Mouse (Mus musculus) embryonic fibroblast, embryonic 13.5 days (primary cell): ENCODE data around the gene Rnf44. TPM values are rescaled to one million over a fixed set of nuclear protein-coding genes. Genes with fewer than 3 reads are reported as not detected.

ENCODE experiments used
- H3K27ac ChIP-seq: 2 replicates; pipeline ENCODE4 v1.5.1; 2012; ENCODE audit warnings: low read length, control low read depth, inconsistent platforms; ENCODE audit not compliant: insufficient read depth
- H3K4me1 ChIP-seq: 2 replicates; pipeline ENCODE4 v1.6.1; 2011; ENCODE audit warnings: low read length; ENCODE audit not compliant: control insufficient read depth, insufficient read depth
- H3K4me3 ChIP-seq: 2 replicates; pipeline ENCODE4 v1.5.1; 2011; ENCODE audit warnings: mild to moderate bottlenecking, control low read depth, low read length; ENCODE audit not compliant: insufficient read depth
- CTCF ChIP-seq: IDR thresholded peaks from 2 replicates; pipeline ENCODE4 v1.5.1; 2011; ENCODE audit warnings: mild to moderate bottlenecking, control low read depth, low read length, moderate library complexity, borderline replicate concordance; ENCODE audit not compliant: insufficient read depth
- POLR2A ChIP-seq: IDR thresholded peaks from 2 replicates; pipeline ENCODE4 v1.6.1; 2011; ENCODE audit warnings: low read depth, mild to moderate bottlenecking, control low read depth, low read length, moderate library complexity
- polyA plus RNA-seq: library from polyadenylated mRNA; stranded (reverse); fragments of >200 nt; gene quantifications from 2 replicates; pipeline ENCODE4 v1.2.4, GENCODE M21; 2011; ENCODE audit warnings: low read depth; ENCODE audit not compliant: missing spikeins, insufficient read length

Rnf44 gene
- polyA plus RNA-seq, 1 experiment, result 39.2 TPM

GRCm38 (mm10) chr13:54704890-54705289 is 11.2 kb upstream of the Rnf44 start:
- Histone ChIP-seq H3K27ac (no peak overlapping the region), H3K4me3 (no peak overlapping the region), H3K4me1 (no peaks in the 10 kb centered on the region)
- TF ChIP-seq POLR2A, result no peak
- TF ChIP-seq CTCF, result no peak

DNA sequence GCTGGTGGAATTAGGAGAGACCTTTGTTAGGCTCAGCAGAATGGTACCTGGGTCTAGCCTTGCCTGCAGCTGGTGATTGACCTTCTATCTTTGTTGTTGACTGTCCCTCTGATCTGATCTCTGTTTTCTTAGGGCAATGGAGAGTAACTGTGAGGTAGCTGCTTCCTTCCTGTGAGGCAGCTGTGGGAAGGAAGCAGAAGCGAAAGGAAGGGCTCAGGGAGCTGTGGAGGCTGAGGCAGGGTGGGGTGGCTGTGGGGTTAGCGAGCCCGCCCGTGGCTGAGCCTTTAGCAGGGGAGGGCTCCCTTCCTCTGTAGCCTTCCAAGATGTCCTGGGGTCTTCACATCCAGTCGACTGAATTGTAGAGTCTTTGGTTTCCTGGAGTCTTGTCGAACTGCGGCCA is 8.8 kb upstream of the Rnf44 start:
- TF ChIP-seq CTCF (no peak), POLR2A (no peak)
- no peak overlapping the region for H3K4me3 ChIP-seq

GRCm38 (mm10) chr13:54701243-54701642 is 7.5 kb upstream of the Rnf44 start, which contains the start of gene Cdhr2:
Gene Cdhr2 (plus strand): TSS chr13:54701461.
- H3K27ac ChIP-seq, result no peak within 1 kb of the TSS
- no peaks in the 10 kb centered on the region for H3K4me1 ChIP-seq
- TF ChIP-seq POLR2A, result no peak
- TF ChIP-seq CTCF, result no peak
- no peak within 1 kb of the TSS for H3K4me3 ChIP-seq

More for the DNA sequence above, 8.8 kb upstream of the Rnf44 start:
- Histone ChIP-seq H3K4me1 (no peaks in the 10 kb centered on the region), H3K27ac (no peak overlapping the region)

GRCm38 (mm10) chr13:54695479-54696230 is 1.9 kb upstream of the Rnf44 start:
- no peak overlapping the region for H3K27ac ChIP-seq
- peaks cover 10% of the 10 kb centered on the region for H3K4me1 ChIP-seq
- no peak for TF ChIP-seq CTCF
- no peak overlapping the region for H3K4me3 ChIP-seq

- peak overlapping the region; percentile 67 for H3K4me3 ChIP-seq
- no peak for TF ChIP-seq CTCF
- TF ChIP-seq POLR2A, result peak; percentile 40; the same call in 1 of the 2 replicates
- peak overlapping the region; percentile 98 for H3K27ac ChIP-seq
- peaks cover 10% of the 10 kb centered on the region for H3K4me1 ChIP-seq
Observed at GRCm38 (mm10) chr13:54694348-54695060, 797 bp upstream of the Rnf44 start.

GRCm38 (mm10) chr13:54692711-54693557 is 773 bp downstream of the Rnf44 start:
- no peak for TF ChIP-seq POLR2A
- TF ChIP-seq CTCF, result no peak
- Histone ChIP-seq H3K4me1 (peaks cover 10% of the 10 kb centered on the region), H3K4me3 (peak overlapping the region; percentile 100), H3K27ac (peak overlapping the region; percentile 83)

DNA sequence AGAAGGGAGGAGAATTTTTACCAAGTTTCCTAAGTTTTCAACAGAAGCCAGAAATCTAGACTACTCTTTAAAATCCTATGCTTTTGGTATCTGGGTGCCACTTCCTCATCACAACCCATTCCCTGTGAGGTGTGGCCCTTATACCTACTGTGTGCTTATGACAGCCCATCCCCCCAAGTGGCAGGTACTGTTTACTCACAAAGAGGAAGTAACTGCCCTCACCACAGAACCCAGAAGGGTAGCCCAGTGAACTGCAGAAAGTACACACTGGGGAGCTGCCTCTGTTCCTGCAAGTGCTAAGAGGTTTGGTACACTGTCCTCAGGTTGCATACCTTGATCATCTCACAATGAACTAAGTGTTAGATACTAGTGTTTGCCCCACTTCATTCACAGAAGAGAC is 2.0 kb downstream of the Rnf44 start:
- TF ChIP-seq POLR2A, result no peak
- no peak for TF ChIP-seq CTCF
- Histone ChIP-seq H3K4me3 (peak overlapping the region; percentile 100; the same call in 1 of the 2 replicates), H3K27ac (no peak overlapping the region), H3K4me1 (peaks cover 10% of the 10 kb centered on the region)

- Histone ChIP-seq H3K27ac (no peak overlapping the region), H3K4me1 (peaks cover 10% of the 10 kb centered on the region), H3K4me3 (no peak overlapping the region)
- TF ChIP-seq POLR2A, result no peak
- no peak for TF ChIP-seq CTCF
Observed at GRCm38 (mm10) chr13:54690151-54690740, 3.5 kb downstream of the Rnf44 start.

GRCm38 (mm10) chr13:54687575-54688424 is 5.9 kb downstream of the Rnf44 start:
- Histone ChIP-seq H3K4me3 (peak overlapping the region; percentile 98), H3K4me1 (peaks cover 6% of the 10 kb centered on the region), H3K27ac (peak overlapping the region; percentile 96)
- TF ChIP-seq POLR2A (peak; percentile 83), CTCF (no peak)
